Mouse (Mus musculus) liver, adult 2 months (tissue): ENCODE measurements at regions not wholly inside any gene's neighbourhood (a gene's known extent, or its start where the extent isn't known, plus 50 kb on each side); places are given as distances from the start of the nearest gene placed in this dataset.

Experiments used
- CTCF ChIP-seq: fragments of 200-500 bp; IDR thresholded peaks from 2 replicates; pipeline ENCODE4 v1.5.1; 2011; ENCODE audit warnings: low read depth, low read length, control low read depth
- POLR2A ChIP-seq: fragments of 200-500 bp; IDR thresholded peaks from 2 replicates; pipeline ENCODE4 v1.6.1; 2011; ENCODE audit warnings: low read length, control low read depth; ENCODE audit not compliant: insufficient read depth; ENCODE audit errors: extremely low read depth

- TF ChIP-seq POLR2A = no peak
- TF ChIP-seq CTCF = no peak
These were observed 216.0 kb downstream of the Rnd3 start for GRCm38 (mm10) chr2:50932936-50933335.
